Mouse (Mus musculus): ENCODE results near the gene Rnf39.
A peak's percentile ranks its signal among the peaks of the same experiment; 100 is the strongest.

Rnf39 gene

DNA sequence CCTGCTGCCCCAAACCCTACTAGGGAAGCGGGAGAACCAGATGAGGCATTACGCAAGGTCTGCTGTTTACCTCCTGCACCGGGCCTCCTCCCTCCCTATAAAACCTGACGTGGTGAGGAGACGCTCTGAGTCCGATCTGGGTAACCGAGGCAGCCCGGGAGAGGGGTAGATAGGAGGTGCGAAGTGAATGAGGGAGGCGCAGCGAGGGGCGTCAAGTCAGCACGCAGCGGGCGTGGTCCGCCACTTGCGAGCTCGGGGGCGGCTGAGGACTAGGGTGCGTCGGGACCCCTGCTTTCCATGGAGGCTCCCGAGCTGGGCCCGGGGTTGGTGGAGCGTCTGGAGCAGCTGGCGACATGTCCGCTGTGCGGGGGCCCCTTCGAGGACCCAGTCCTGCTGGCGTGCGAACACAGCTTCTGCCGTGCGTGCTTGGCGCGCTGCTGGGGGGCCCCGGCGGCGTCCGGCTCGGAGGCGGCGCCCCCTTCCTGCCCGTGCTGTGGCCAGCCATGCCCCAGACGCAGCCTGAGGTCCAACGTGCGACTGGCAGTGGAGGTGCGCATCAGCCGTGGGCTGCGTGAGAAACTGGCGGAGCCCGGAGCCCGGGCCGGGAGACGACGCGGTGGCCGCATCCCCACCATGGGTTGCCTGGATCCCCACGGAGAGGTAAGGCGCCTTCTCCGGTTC lies at the start of gene Rnf39:
Gene Rnf39, plus strand, starts transcription at position 128 of the 681 bp plus-strand sequence.
- peak; percentile 32 to 61 for DNase-seq (ENCODE audit: low spot score in 2 of 2)

DNA sequence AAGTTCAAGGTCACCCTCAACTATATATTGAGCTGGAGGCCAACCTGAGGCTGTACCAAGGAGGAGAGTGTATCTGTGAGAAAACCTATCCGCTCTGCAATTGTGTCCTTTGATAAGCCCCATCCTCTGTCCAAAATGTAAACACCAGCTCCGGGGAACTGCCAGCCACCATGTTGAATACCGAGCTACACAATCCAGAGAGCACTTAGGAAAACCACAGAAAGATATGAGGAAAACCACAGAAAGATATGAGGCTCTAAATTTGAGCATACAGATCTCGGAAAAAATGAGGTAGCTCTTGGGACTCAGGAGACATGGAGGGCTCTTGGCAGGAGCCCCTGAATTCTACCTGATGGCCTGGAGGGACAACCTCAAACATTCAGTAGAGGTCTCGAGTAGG lies 49.3 kb upstream of the Rnf39 start:
- no peak for DNase-seq (ENCODE audit: low spot score in 2 of 2)

DNA sequence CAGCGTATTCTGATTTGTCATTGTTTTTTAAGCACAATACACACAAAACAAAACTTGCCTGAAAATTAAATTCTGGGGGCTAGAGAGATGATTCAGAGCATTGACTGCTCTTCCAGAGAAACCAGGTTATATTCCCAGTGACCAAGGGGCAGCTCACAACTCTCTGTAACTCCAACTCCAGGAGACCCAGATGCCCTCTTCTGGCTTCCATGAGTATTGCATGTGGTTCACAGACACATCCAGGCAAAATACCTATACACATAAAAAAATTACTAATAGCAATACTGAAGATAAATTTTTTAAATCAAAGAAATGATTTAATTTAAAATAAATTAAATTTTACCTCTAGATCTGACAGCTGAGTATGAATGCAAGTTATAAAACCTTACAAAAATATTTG lies 46.1 kb upstream of the Rnf39 start:
- peak; percentile 18 to 21 for DNase-seq (ENCODE audit: low spot score in 2 of 2)

DNA sequence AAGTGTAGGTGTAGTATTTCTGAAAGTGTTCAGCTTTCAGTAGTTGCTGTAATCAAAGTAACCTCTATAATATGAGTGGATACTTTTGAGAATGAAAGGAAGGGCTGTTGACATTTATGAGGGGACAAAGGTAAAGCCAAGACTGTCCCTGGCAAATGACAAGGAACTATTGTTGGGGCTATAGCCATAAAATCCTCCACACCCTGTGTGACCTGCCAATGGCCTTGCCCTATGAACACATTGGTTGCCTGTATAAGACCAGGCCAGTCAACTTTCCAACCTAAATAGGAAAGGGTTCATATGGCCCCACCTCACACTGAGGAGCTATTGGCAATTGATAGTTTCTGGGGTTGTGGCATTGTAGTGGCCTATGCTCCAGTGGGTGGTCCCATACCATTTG lies 45.7 kb upstream of the Rnf39 start:
- DNase-seq (ENCODE audit: low spot score in 2 of 2) = no peak

DNA sequence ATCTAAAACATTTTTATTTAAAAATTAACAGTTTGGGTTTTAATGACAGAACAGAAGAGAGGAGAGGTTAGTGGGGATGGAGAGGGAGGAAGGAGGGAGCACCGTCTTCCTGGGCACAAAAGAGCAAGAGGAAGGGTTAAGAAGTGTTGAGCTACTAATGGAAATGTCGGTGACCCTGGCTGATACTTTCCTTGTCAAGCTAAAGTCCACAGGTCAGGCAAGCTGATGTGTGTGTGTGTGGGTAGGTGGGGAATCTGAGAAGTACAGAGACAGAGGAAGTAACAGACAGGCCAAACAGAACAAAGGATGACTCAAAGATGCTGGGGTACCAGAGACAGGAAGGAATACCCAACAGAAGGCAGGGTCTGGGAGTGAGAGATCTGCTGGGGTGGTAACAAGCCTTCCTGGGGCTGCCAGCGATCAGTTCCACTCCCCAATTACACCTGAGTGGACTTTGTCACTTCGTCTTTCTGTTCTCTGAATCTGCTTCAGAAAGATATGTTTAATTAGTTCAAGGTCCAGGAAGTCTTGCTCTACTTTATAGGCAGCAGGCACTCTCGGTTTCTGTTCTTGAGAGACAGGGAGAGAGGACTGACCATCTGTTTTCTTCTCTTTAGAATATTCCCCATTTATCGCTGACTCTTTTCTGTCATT lies 45.0 kb upstream of the Rnf39 start, which contains the start of gene Trim31:
Gene Trim31, plus strand, starts transcription at position 567 of the 654 bp plus-strand sequence.
- no peak for DNase-seq (ENCODE audit: low spot score in 2 of 2)

DNA sequence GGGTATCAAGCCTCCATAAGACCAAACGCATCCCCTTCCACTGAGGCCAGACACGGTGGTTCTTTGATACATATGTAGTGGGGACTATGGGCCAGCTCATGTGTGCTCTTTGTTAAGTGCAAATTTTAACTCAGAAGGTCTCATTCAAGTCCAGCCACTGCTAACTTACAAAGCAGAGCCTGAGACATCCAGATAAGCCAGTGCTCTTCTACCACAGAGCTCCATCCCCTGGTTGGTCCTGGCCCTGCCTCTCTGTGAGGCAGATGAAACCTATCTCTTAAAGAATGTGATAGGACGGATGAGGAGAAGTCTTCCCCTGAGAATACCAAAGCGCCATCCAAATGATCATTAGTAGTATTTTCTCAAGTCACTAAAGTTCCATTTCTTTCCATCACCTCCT lies 43.3 kb upstream of the Rnf39 start:
- no peak for DNase-seq (ENCODE audit: low spot score in 2 of 2)

DNA sequence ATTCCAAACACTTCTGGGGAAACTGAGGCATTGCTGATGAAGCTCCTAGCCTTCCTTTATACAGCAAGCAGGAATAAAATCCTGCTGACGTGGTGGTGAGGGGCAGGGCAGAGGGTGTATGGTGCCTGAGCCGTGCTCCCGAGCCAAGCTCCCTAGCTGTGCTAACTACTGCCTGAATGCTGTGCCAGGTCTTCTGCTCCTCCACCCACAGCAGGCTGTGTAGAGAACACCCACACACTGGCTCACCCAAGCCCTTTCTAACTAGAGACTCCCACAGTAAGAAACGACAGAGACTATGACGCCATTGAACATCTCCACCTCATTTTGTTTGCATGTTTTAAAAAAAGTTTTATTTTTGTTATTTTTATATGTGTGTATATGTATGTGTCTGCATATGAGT lies 42.7 kb upstream of the Rnf39 start:
- no peak for DNase-seq (ENCODE audit: low spot score in 2 of 2)

DNA sequence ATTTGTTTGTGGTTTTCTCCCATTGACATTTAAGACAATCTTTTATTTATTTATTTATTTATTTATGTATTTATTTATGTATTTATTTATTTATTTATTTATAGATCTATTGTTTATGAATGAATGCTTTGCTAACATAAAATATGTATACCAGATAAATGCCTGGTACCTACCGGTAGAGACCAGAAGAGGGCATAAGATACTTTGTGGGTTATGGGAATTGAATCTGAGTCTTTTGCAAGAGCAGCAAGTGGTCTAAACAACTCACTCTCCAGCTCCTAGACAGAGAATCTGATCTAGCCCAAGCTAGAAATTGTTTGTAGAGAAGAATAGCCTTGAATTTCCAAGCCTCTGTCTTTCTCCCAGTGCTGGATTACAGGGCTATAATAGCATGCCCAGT lies 42.0 kb upstream of the Rnf39 start:
- DNase-seq (ENCODE audit: low spot score in 2 of 2) = no peak

DNA sequence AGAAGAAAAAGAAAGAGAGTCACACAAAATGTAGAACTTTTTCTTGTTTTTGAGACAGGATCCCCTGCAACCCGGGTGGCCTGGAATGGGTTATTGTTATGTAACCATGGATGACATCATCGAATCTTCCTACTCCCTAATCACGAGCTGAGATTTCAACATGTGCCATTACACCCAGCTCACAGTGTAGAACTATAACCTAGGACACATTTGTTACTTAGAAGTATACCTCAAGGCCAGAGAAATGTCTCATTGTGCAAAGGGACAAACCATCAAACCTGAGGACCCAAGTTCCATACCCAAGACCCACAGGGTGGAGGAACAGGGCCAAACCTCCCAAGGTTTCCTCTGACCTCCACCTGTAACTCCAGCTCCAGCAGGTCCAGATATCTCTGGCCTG lies 39.1 kb upstream of the Rnf39 start:
- DNase-seq (ENCODE audit: low spot score in 2 of 2) = no peak

DNA sequence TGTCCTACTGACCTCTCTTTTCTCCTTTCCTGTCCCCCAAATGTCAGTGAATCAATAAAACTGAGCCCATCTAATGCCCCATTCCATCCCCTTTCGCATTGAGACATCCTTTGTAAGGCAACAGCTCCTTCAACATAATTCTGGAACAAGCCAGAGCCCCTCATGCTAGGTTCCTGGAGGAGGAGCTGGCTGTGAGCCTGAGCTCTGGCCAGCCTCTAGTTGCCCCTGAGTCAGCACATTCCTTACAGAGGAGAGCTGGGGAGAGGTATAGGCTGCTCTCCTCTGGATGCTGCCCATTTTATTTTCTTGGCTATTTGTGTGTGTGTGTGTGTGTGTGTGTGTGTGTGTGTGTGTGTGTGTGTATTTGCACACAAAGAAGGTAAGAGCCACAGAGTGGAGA lies 34.5 kb upstream of the Rnf39 start:
- no peak for DNase-seq (ENCODE audit: low spot score in 2 of 2)

DNA sequence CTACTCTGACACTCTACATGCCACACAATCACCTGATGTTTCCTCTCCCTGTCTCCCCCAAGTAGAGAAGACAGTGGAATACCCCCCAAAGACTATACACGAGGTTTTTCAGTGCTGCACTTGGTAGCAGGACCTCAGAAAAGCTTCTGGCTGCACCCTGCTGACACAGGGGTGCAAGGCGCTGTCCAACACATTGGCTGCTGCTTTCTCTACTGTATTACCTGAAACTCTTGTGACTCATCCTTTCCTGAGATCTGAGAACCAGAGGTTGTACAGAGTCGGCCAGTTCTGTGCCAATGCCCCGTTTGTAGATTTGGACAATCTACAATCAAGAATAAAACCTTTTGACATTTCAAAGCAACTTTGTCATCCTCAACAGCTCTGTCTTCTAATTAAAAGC lies 32.9 kb upstream of the Rnf39 start:
- DNase-seq (ENCODE audit: low spot score in 2 of 2) = no peak

DNA sequence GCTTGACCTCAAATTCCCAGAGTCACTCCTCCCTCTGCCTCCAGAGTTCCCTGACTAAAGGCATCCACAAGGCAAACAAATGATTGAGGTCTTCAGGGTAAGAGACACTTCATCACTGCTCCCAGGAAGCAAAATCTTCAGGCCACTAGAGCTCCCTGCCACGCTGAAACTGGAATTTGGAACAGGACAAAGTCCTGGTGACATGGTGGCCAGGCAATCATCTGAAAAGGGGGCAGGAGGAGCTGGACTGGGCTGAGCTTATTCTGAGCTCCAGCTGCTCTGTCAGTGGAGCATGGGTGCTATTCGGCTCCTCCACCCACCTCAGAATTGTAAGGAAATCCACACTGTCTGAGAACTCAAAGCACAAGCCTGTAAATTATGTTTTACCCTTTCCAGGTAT lies 30.7 kb upstream of the Rnf39 start:
- DNase-seq (ENCODE audit: low spot score in 2 of 2) = no peak

DNA sequence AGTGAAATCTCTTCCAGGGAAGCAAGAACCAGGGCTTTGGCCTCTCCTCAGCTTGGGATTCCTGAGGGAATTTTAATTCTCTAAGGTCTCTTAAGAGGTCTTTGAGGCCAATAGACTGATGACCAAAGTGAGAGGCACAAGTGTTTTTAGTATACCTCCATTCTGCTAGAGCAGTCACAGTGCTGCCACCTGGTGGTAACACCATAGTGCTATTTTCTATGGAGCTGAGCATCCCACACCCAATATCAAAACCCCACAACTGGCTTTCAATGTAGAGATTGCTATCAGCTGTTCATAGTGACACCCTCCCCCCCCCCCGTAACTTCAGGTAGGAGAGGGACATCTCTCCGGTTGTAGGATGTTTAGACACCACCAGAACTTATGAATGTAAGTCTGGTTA lies 28.6 kb upstream of the Rnf39 start:
- DNase-seq (ENCODE audit: low spot score in 2 of 2) = peak; percentile 64 to 65

DNA sequence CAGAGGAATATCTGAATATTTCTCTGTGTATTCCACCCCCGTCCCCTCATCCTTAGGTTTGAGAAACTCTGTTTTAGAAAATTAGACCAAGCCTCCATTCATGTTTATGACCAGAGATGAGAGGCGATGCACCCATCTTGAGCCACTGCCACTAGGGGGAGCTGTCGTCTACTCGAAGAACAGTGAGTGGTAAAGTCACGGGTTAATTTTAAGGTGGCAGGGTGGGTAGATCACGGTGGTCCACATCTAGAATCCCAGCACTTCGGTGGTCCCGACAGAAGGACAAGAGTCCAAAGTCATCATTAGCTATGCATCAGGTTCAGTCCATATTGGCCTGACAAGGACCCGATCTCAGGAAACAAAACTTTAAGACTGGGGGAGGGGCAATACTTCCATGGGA lies 27.6 kb upstream of the Rnf39 start:
- DNase-seq (ENCODE audit: low spot score in 2 of 2) = peak; percentile 33 to 47

DNA sequence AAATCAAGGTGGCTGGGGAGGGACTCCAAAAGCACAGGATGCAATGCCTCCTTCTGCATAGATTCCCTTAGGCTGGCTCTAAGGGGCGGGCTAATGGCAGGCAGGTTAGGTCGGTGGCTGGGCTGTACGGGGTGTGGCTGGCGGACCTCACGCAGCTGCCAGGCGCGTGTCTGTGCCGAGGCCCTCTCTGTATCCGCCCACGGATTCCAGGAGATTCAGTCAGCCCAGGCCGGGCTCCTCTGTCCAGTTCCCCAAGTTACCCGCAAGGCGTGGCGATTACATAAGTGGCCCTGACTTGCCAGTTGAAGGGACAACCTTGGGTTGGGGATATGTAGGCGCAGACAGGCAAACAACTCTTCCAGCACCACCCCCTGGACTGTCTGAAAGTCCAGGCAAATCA lies 22.5 kb upstream of the Rnf39 start:
- peak; percentile 38 to 59 for DNase-seq (ENCODE audit: low spot score in 2 of 2)

DNA sequence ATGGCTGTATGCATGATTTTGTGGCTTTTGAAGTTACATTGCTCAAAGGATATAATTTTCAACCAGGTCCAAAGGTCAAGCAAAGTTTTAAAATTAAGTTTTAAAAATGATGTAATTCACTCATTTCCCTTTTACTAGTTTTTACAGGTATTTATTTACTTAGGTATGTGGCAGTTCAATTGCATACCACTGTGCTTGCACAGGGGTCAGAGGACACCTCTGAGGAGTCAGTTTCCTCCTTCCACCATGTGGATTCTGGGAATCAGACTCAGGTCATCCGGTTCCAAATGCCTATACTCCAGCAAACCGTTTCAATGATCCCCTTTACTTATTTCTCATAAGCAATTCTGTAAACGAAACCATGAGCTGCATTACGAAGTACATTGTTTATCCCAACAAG lies 20.0 kb upstream of the Rnf39 start:
- no peak for DNase-seq (ENCODE audit: low spot score in 2 of 2)

DNA sequence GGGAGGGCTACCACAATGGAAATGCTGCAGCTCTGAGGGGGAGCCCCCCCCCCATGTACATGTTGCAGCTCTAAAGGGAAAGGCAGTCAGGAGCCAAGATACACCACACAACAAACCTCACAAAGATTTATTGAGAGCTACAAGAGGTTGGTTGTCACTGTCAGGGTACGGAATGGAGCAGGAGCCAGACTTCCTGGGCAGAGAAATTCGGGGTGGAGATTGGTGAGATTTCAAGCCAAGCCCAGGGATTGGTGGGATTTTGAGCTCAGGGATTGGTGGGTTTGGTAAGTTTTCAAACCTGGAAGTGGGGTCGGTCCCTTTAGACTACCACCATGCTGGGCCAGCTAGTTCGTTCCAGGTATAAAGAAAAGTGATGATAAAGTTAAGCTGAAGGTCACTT lies 19.2 kb upstream of the Rnf39 start:
- no peak for DNase-seq (ENCODE audit: low spot score in 2 of 2)

DNA sequence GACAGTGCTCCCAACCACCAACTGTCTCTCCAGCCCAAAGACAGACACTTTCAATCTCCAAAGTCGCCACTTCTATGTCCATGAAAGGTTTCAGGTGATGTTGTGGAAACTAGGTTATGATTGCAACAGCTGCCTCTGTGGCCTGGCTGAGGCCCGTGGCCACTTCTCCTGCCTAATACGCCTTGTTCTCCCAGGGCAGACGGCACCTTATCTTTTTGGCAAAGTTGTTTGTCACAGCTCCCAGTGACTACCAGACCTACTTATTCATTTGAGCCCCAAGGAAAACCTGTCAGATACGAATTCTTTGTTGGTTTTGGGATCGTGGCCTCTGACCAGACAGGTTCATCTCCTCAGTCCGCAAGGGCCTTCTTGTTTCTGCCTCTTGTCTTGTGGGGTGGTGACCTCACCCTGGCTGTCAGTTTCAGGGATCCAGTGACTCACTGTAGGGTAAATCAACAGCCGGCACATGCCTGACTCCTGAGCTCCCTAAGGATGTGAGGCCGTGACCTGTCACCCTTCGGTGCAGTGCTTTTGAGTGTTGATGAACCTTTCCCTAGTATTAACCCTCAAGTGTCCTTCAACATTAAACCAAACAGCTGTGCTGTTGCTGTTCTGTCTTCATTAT lies 15.1 kb upstream of the Rnf39 start:
- no peak for DNase-seq (ENCODE audit: low spot score in 2 of 2)

DNA sequence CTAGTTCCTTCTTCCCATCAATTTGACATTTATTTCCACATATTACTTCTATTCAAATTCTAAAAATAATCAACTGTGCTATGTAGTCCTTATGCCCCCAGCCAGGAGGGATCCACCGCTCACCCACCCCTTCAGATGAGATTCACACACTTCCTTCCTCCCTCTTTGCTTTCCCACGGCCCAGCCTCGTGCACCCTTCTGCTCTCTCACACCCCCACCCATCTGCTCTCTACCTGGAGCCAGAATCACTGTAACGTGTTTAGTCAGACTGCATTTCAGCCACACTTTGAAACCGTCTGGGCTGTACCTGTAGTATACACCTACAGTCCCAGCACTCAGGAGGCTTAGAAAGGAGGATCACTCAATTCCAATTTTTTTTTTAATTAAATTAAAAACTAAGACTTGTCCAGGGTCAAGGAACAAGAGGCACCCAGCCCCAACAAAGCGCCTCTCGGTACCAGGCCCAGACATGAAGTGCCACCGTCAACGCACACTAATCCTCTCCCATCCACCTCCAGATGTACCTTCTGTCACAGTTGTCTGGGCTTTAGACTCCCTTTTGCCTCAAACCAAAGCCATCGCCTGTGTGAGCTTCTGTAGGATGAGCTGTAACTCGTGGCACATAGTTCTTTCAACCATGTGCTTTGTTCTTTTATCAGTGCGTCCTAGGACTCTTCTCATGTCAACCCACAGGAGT lies 13.3 kb upstream of the Rnf39 start:
- DNase-seq (ENCODE audit: low spot score in 2 of 2) = no peak

DNA sequence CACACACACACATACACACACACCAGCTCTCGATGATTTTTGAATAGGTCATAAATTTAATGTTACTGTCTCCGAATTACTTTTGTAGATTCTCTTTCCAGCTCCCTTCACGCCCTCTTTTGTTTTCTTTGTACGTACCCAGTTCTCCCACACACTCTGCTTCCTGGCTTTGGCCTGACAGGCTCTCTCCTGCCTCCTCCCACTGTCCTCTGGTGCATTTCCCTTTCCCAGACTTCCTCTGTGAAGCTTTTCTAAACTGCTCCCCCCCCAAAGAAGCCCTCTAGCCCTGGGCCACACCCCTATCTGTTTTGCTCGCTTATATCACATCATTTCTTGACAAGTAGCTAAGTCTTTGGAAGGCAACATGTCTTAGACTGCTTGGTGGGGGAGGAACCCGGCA lies 12.5 kb upstream of the Rnf39 start:
- no peak for DNase-seq (ENCODE audit: low spot score in 2 of 2)

DNA sequence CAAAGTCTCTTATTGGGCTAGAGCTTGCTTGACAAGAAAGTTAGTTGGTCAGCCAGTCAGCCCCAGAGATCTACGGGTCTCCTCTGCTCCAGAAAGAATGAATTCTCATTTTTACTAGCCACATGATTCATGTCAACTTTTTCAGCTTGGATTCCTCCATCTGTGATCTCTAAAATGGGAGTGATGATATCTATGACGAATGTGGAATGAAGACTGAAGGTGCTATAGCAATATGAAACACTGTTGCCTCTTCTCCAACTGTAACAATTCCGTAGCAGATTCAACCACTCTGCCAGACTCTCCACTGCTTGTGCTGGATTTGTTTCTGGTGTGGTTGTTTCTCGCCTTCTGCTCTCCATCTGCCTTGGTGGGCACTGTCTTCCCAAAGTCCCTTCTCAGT lies 11.6 kb upstream of the Rnf39 start:
- no peak for DNase-seq (ENCODE audit: low spot score in 2 of 2)

DNA sequence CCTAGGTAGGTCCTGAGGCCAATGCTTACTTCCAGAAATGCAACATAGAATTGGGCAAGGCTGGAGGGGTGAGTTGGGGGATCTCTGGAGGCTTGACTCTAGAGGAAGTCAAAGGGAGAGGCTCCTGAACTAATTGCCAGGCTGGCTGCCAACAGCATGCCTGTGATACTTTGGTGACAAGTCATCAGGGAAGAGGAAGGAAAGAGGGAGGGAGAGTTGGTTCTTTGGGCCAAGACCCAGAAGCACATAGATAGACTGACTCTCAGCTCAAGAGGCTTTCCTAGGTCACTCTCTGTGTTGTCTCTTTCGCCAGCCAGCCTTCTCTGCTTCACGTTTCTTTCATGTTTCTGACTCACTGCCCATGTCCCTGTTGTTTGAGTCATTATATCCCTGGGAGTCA lies 10.9 kb upstream of the Rnf39 start:
- no peak for DNase-seq (ENCODE audit: low spot score in 2 of 2)

DNA sequence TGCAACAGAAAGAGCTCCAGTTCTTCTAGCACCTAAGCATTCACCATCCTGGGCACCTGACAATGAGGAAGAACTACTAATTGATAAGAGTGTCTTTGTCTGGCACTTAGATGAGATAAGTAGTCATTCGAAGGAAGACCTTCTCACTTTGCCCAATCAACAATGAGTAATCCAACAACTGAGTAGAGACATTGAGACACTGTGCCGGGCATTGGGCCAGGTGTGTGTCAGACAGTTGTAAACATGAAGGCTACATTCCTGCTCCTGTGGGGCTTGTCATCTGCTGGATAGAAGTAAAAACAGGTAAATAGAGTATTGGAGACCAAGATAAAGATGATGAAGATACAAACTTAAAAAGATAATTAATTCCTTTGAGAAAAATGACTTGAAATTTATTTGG lies 4.7 kb upstream of the Rnf39 start:
- no peak for DNase-seq (ENCODE audit: low spot score in 2 of 2)

All from urinary bladder, postnatal 36 days (tissue).